Mouse (Mus musculus): ENCODE measurements around the gene Spen. TPM values are rescaled to one million over a fixed set of nuclear protein-coding genes. Genes with fewer than 3 reads are reported as not detected.

Gene Spen
- total RNA-seq (2014; rRNA removed) (16.9 and 17.4 TPM in 2 replicates), polyA plus RNA-seq (2015; fragmentation: Nextera tagmentation; extraction: Ambion mirVana) (11.0 and 13.0 TPM in 2 replicates)

DNA sequence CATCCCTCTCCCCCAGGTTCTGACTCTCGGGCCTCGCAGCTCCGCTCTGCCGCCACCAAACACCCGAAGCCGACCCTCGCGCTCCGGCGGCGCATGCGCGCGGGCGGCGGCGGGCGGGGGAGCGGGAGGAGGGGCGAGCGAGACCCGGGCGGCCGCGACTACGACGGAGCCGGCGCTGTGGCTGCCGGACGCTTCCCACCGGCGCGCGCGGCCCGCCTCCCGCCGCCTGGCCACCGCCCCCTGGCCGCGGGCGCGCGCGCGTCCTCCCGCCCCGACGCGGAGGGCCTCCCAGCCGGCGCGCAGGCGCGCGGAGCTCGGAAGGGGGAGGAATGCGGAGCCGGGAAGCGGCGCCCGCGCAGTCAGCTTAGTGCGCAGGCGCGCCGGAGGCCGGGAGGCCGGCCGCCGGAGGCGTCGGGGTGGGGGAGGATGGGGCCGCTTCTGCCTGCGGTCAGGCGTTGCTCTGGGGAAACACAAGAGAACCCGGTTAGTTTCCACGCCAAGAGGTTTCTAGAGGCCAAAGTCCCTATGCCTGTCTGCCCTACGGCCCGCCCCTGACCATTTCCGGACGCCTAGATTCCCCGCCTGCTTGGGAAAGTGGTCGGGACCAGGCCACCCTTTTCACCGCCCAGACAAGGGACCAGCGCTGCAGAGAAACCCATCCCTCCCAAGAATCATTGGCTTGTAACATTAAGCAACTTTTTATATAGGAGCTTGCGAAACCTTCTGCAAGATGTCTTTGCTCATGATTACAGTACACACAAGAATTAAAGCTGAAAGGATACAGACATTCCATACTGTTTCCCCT is at the start of gene Spen:
Gene Spen (minus strand): TSS at position 190 of the 805 bp plus-strand sequence.
- peak; percentile 90 for ATAC-seq
- Histone ChIP-seq H3K4me1 (ENCODE audit: insufficient read depth, low read length) (peaks cover 8% of the 10 kb centered on the region), H3K27ac (peak within 1 kb of the TSS; percentile 99), H3K4me2 (ENCODE audit: low read depth, low read length) (peak within 1 kb of the TSS; percentile 89), H3K9ac (replicated peaks; ENCODE audit: low read length) (peak within 1 kb of the TSS; percentile 95), H3K27me3 (ENCODE audit: insufficient read depth, low read length) (no peaks in the 10 kb centered on the region), H3K4me3 (ENCODE audit: low read length) (peak within 1 kb of the TSS; percentile 90), H3K9me3 (ENCODE audit: low read length) (no peaks in the 10 kb centered on the region), H3K36me3 (ENCODE audit: insufficient read depth, low read length) (no peaks in the 10 kb centered on the region)
- TF ChIP-seq CTCF (IDR thresholded peaks at IDR 0.05; ENCODE audit: low read depth), result no peak
- under 1% methylated on average over 72 of the region's 88 CpGs for WGBS
- peak; percentile 99 for DNase-seq (ENCODE audit: low spot score)

- Histone ChIP-seq H3K27me3 (ENCODE audit: insufficient read depth, low read length) (no peaks in the 10 kb centered on the region), H3K4me3 (ENCODE audit: low read length) (no peak overlapping the region), H3K9me3 (ENCODE audit: low read length) (no peaks in the 10 kb centered on the region), H3K36me3 (ENCODE audit: insufficient read depth, low read length) (no peaks in the 10 kb centered on the region), H3K27ac (no peak overlapping the region), H3K4me2 (ENCODE audit: low read depth, low read length) (no peak overlapping the region), H3K4me1 (ENCODE audit: insufficient read depth, low read length) (no peaks in the 10 kb centered on the region), H3K9ac (replicated peaks; ENCODE audit: low read length) (no peak overlapping the region)
- 91% methylated on average over 8 of the region's 8 CpGs for WGBS
- ATAC-seq (no peak), DNase-seq (ENCODE audit: low spot score) (no peak)
- TF ChIP-seq CTCF (IDR thresholded peaks at IDR 0.05; ENCODE audit: low read depth), result no peak
Observed at GRCm38 (mm10) chr4:141583919-141584318, 45.5 kb upstream of the Spen start.

DNA sequence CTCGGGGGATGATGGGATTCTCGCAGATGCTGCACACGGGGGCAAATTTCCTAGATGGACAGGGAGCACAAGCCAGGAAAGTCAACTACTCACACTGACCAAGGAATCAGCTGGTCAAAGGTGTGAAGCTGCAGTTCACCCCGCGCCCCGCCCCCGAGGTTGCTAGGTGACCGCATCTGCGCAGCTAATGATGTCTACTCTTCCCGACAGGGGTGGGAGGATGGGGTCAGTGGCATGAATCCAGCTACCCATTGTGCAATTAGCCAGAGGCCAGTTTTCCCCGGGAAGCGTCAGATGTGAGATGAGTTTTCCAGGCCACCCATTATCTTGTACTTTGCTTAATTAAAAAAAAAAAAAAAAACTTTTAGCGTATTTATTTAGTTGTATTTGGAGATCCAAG is 42.7 kb upstream of the Spen start:
- WGBS, result 69% methylated on average over 13 of the region's 13 CpGs
- no peak for ATAC-seq
- H3K36me3 ChIP-seq (ENCODE audit: insufficient read depth, low read length), result no peaks in the 10 kb centered on the region

DNA sequence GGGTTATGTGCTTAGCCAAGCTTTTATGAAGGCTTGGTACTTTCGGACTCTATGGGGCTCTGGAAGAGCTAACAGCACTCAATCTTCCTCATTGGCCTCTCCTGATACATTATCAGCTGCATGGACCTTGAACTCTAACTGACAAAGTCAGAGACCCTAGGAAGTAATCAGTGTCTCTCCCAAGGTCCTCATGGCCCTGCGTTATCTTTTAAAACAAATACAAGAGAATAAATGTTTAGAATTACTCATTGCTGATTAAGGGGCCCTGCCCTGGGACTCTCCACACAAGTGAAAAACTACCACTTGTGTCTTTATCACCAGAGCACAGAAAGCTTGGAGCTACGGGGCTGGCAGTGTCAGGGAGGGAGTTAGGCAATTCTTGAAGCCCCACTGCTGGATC is 40.4 kb upstream of the Spen start:
- no peak for TF ChIP-seq CTCF (IDR thresholded peaks at IDR 0.05; ENCODE audit: low read depth)
- no peak for DNase-seq (ENCODE audit: low spot score)

More for the DNA sequence above, 42.7 kb upstream of the Spen start:
- no peak for TF ChIP-seq CTCF (IDR thresholded peaks at IDR 0.05; ENCODE audit: low read depth)
- Histone ChIP-seq H3K4me3 (ENCODE audit: low read length) (no peak overlapping the region), H3K27ac (no peak overlapping the region), H3K9ac (replicated peaks; ENCODE audit: low read length) (no peak overlapping the region), H3K4me2 (ENCODE audit: low read depth, low read length) (no peak overlapping the region), H3K27me3 (ENCODE audit: insufficient read depth, low read length) (no peaks in the 10 kb centered on the region), H3K4me1 (ENCODE audit: insufficient read depth, low read length) (no peaks in the 10 kb centered on the region), H3K9me3 (ENCODE audit: low read length) (no peaks in the 10 kb centered on the region)
- DNase-seq (ENCODE audit: low spot score), result no peak

DNA sequence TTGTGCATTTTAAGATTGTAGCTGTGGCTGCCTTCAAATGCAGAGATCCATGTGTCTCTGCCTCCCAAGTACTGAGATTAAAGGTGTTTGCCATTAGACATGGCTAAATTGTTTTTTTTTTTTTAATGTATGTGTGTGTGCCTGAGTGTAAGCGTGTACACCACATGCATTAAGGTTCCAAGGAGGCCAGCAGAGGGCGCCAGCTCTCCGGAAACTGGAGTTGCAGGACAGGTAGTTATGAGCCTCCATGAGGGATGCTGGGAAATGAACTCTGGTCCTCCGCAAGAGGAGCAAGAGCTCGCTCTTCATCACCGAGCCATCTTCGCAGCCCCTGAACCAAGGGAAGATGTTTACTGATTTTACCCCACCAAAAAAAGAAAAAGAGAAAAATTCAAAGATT is 38.5 kb upstream of the Spen start:
- DNase-seq (ENCODE audit: low spot score) (peak; percentile 20), ATAC-seq (no peak)
- no peak overlapping the region for H3K27ac ChIP-seq
- no peak overlapping the region for H3K4me2 ChIP-seq (ENCODE audit: low read depth, low read length)
- 92% methylated on average over 7 of the region's 7 CpGs for WGBS
- H3K27me3 ChIP-seq (ENCODE audit: insufficient read depth, low read length), result no peaks in the 10 kb centered on the region
- no peaks in the 10 kb centered on the region for H3K36me3 ChIP-seq (ENCODE audit: insufficient read depth, low read length)
- H3K9ac ChIP-seq (replicated peaks; ENCODE audit: low read length), result no peak overlapping the region
- no peaks in the 10 kb centered on the region for H3K9me3 ChIP-seq (ENCODE audit: low read length)
- no peak overlapping the region for H3K4me3 ChIP-seq (ENCODE audit: low read length)
- TF ChIP-seq CTCF (IDR thresholded peaks at IDR 0.05; ENCODE audit: low read depth), result peak; percentile 32; the same call in 1 of the 2 replicates
- no peaks in the 10 kb centered on the region for H3K4me1 ChIP-seq (ENCODE audit: insufficient read depth, low read length)

More for the DNA sequence above, 40.4 kb upstream of the Spen start:
- 85% methylated on average over 3 of the region's 3 CpGs for WGBS
- no peak for ATAC-seq
- no peak overlapping the region for H3K9ac ChIP-seq (replicated peaks; ENCODE audit: low read length)
- H3K4me3 ChIP-seq (ENCODE audit: low read length), result no peak overlapping the region
- no peaks in the 10 kb centered on the region for H3K4me1 ChIP-seq (ENCODE audit: insufficient read depth, low read length)
- H3K4me2 ChIP-seq (ENCODE audit: low read depth, low read length), result no peak overlapping the region
- H3K27me3 ChIP-seq (ENCODE audit: insufficient read depth, low read length), result no peaks in the 10 kb centered on the region
- no peaks in the 10 kb centered on the region for H3K9me3 ChIP-seq (ENCODE audit: low read length)
- no peak overlapping the region for H3K27ac ChIP-seq
- H3K36me3 ChIP-seq (ENCODE audit: insufficient read depth, low read length), result no peaks in the 10 kb centered on the region

DNA sequence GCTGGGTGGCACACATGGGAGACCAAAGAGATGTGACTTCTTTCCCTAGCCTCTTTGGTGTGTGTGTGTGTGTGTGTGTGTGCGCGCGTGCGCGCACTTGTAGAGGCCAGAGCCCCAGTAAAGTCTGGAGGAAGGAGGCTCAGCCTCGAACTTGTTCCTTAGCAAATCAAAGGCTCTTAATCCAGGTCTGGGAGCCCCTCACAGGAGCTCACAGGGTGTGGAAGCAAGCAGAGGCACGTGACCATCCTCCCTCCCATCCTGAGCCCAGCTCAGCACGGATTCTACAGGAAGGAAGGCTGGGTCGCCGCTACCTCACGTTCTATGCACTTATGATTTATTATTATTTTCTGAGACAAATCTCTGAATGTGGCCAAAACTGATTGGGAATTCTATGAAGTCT is 38.0 kb upstream of the Spen start:
- ATAC-seq, result no peak
- Histone ChIP-seq H3K36me3 (ENCODE audit: insufficient read depth, low read length) (no peaks in the 10 kb centered on the region), H3K27me3 (ENCODE audit: insufficient read depth, low read length) (no peaks in the 10 kb centered on the region), H3K9me3 (ENCODE audit: low read length) (no peaks in the 10 kb centered on the region), H3K4me2 (ENCODE audit: low read depth, low read length) (no peak overlapping the region), H3K4me3 (ENCODE audit: low read length) (no peak overlapping the region), H3K27ac (no peak overlapping the region), H3K4me1 (ENCODE audit: insufficient read depth, low read length) (no peaks in the 10 kb centered on the region), H3K9ac (replicated peaks; ENCODE audit: low read length) (no peak overlapping the region)
- no peak for DNase-seq (ENCODE audit: low spot score)
- WGBS, result 89% methylated on average over 11 of the region's 11 CpGs
- no peak for TF ChIP-seq CTCF (IDR thresholded peaks at IDR 0.05; ENCODE audit: low read depth)

Measured in hindbrain, postnatal 0 days (tissue).